Mouse (Mus musculus): ENCODE data around the gene Slc17a1. TPM values are rescaled to one million over a fixed set of nuclear protein-coding genes. Genes with fewer than 3 reads are reported as not detected.

Gene Slc17a1
- polyA plus RNA-seq, 1 experiment from 2014 or later = not detected

GRCm38 (mm10) chr13:23892592-23893268, 25.2 kb downstream of the Slc17a1 start:
- H3K9ac ChIP-seq = no peak overlapping the region
- whole genome bisulfite sequencing = 42% methylated on average over 9 of the region's 9 CpGs
- no peaks in the 10 kb centered on the region for H3K9me3 ChIP-seq
- H3K27ac ChIP-seq = no peak overlapping the region
- no peaks in the 10 kb centered on the region for H3K4me1 ChIP-seq
- H3K4me3 ChIP-seq = no peak overlapping the region
- H3K27me3 ChIP-seq = no peaks in the 10 kb centered on the region
- ATAC-seq (ENCODE audit: insufficient number of reproducible peaks, low FRiP score, low TSS enrichment, low read depth) = no peak
- H3K4me2 ChIP-seq = no peak overlapping the region
- no peaks in the 10 kb centered on the region for H3K36me3 ChIP-seq

- no peak overlapping the region for H3K27ac ChIP-seq
- no peaks in the 10 kb centered on the region for H3K9me3 ChIP-seq
- WGBS = 73% methylated on average over 4 of the region's 4 CpGs
- no peak overlapping the region for H3K4me3 ChIP-seq
- ATAC-seq (ENCODE audit: insufficient number of reproducible peaks, low FRiP score, low TSS enrichment, low read depth) = no peak
- no peak overlapping the region for H3K9ac ChIP-seq
- no peaks in the 10 kb centered on the region for H3K4me1 ChIP-seq
- no peaks in the 10 kb centered on the region for H3K36me3 ChIP-seq
- no peak overlapping the region for H3K4me2 ChIP-seq
- no peaks in the 10 kb centered on the region for H3K27me3 ChIP-seq
These were observed 25.7 kb downstream of the Slc17a1 start for GRCm38 (mm10) chr13:23893269-23893593.

GRCm38 (mm10) chr13:23898242-23898641, 30.7 kb downstream of the Slc17a1 start:
- H3K27ac ChIP-seq = no peak overlapping the region
- H3K36me3 ChIP-seq = no peaks in the 10 kb centered on the region
- H3K9ac ChIP-seq = no peak overlapping the region
- WGBS = 56% methylated on average over 6 of the region's 6 CpGs
- H3K27me3 ChIP-seq = no peaks in the 10 kb centered on the region
- ATAC-seq (ENCODE audit: insufficient number of reproducible peaks, low FRiP score, low TSS enrichment, low read depth) = no peak
- no peak overlapping the region for H3K4me3 ChIP-seq
- H3K4me2 ChIP-seq = no peak overlapping the region
- no peaks in the 10 kb centered on the region for H3K9me3 ChIP-seq
- H3K4me1 ChIP-seq = no peaks in the 10 kb centered on the region

GRCm38 (mm10) chr13:23906906-23907305, 39.4 kb downstream of the Slc17a1 start:
- Histone ChIP-seq H3K27ac (no peak overlapping the region), H3K4me3 (no peak overlapping the region), H3K9ac (no peak overlapping the region), H3K4me2 (no peak overlapping the region), H3K4me1 (no peaks in the 10 kb centered on the region), H3K36me3 (no peaks in the 10 kb centered on the region), H3K27me3 (no peaks in the 10 kb centered on the region), H3K9me3 (no peaks in the 10 kb centered on the region)
- no peak for ATAC-seq (ENCODE audit: insufficient number of reproducible peaks, low FRiP score, low TSS enrichment, low read depth)
- 94% methylated on average over 5 of the region's 5 CpGs for WGBS

- Histone ChIP-seq H3K4me3 (no peak overlapping the region), H3K9me3 (no peaks in the 10 kb centered on the region), H3K9ac (no peak overlapping the region), H3K4me1 (no peaks in the 10 kb centered on the region), H3K27me3 (no peaks in the 10 kb centered on the region), H3K36me3 (no peaks in the 10 kb centered on the region), H3K27ac (no peak overlapping the region), H3K4me2 (no peak overlapping the region)
- no peak for ATAC-seq (ENCODE audit: insufficient number of reproducible peaks, low FRiP score, low TSS enrichment, low read depth)
- WGBS = 77% methylated on average over 5 of the region's 5 CpGs
These were observed 42.6 kb downstream of the Slc17a1 start for GRCm38 (mm10) chr13:23910121-23910520.

GRCm38 (mm10) chr13:23911335-23911734, 43.8 kb downstream of the Slc17a1 start:
- no peak for ATAC-seq (ENCODE audit: insufficient number of reproducible peaks, low FRiP score, low TSS enrichment, low read depth)

GRCm38 (mm10) chr13:23913791-23914306, 46.3 kb downstream of the Slc17a1 start:
- H3K27me3 ChIP-seq = no peaks in the 10 kb centered on the region
- no peak overlapping the region for H3K27ac ChIP-seq
- no peak overlapping the region for H3K9ac ChIP-seq
- no peaks in the 10 kb centered on the region for H3K4me1 ChIP-seq
- no peaks in the 10 kb centered on the region for H3K9me3 ChIP-seq
- H3K4me3 ChIP-seq = no peak overlapping the region
- H3K36me3 ChIP-seq = no peaks in the 10 kb centered on the region
- no peak for ATAC-seq (ENCODE audit: insufficient number of reproducible peaks, low FRiP score, low TSS enrichment, low read depth)
- H3K4me2 ChIP-seq = no peak overlapping the region
- 51% methylated on average over 6 of the region's 6 CpGs for WGBS

More at GRCm38 (mm10) chr13:23911335-23911734, 43.8 kb downstream of the Slc17a1 start:
- Histone ChIP-seq H3K4me2 (no peak overlapping the region), H3K9me3 (no peaks in the 10 kb centered on the region), H3K9ac (no peak overlapping the region), H3K4me1 (no peaks in the 10 kb centered on the region), H3K27ac (no peak overlapping the region), H3K27me3 (no peaks in the 10 kb centered on the region), H3K36me3 (no peaks in the 10 kb centered on the region), H3K4me3 (no peak overlapping the region)
- 76% methylated on average over 5 of the region's 5 CpGs for WGBS

- Histone ChIP-seq H3K36me3 (no peaks in the 10 kb centered on the region), H3K4me1 (no peaks in the 10 kb centered on the region), H3K27me3 (no peaks in the 10 kb centered on the region), H3K9ac (no peak within 1 kb of the TSS), H3K4me3 (no peak within 1 kb of the TSS), H3K9me3 (no peaks in the 10 kb centered on the region), H3K27ac (no peak within 1 kb of the TSS), H3K4me2 (no peak within 1 kb of the TSS)
- 60% methylated on average over 9 of the region's 9 CpGs for WGBS
- no peak for ATAC-seq (ENCODE audit: insufficient number of reproducible peaks, low FRiP score, low TSS enrichment, low read depth)
These were observed 47.0 kb downstream of the Slc17a1 start, which contains the start of gene Slc17a4 for GRCm38 (mm10) chr13:23914376-23915167. Slc17a4 (minus strand) TSS chr13:23915009.

GRCm38 (mm10) chr13:23916132-23916531, 48.6 kb downstream of the Slc17a1 start:
- Histone ChIP-seq H3K4me3 (no peak overlapping the region), H3K27me3 (no peaks in the 10 kb centered on the region), H3K9me3 (no peaks in the 10 kb centered on the region), H3K27ac (no peak overlapping the region), H3K4me2 (no peak overlapping the region), H3K9ac (no peak overlapping the region), H3K4me1 (no peaks in the 10 kb centered on the region), H3K36me3 (no peaks in the 10 kb centered on the region)
- WGBS = 78% methylated on average over 1 of the region's 1 CpGs
- ATAC-seq (ENCODE audit: insufficient number of reproducible peaks, low FRiP score, low TSS enrichment, low read depth) = no peak

- WGBS = 76% methylated on average over 4 of the region's 4 CpGs
These were observed 50.1 kb downstream of the Slc17a1 start for GRCm38 (mm10) chr13:23917674-23918073.

GRCm38 (mm10) chr13:23925792-23926191, 58.2 kb downstream of the Slc17a1 start:
- Histone ChIP-seq H3K36me3 (no peaks in the 10 kb centered on the region), H3K4me1 (no peaks in the 10 kb centered on the region), H3K4me2 (no peak overlapping the region), H3K4me3 (no peak overlapping the region), H3K9ac (no peak overlapping the region), H3K27me3 (no peaks in the 10 kb centered on the region), H3K27ac (no peak overlapping the region), H3K9me3 (no peaks in the 10 kb centered on the region)
- WGBS = 71% methylated on average over 2 of the region's 2 CpGs
- no peak for ATAC-seq (ENCODE audit: insufficient number of reproducible peaks, low FRiP score, low TSS enrichment, low read depth)

More at GRCm38 (mm10) chr13:23917674-23918073, 50.1 kb downstream of the Slc17a1 start:
- no peak overlapping the region for H3K27ac ChIP-seq
- no peak for ATAC-seq (ENCODE audit: insufficient number of reproducible peaks, low FRiP score, low TSS enrichment, low read depth)
- H3K27me3 ChIP-seq = no peaks in the 10 kb centered on the region
- H3K9me3 ChIP-seq = no peaks in the 10 kb centered on the region
- H3K4me2 ChIP-seq = no peak overlapping the region
- H3K9ac ChIP-seq = no peak overlapping the region
- H3K36me3 ChIP-seq = no peaks in the 10 kb centered on the region
- H3K4me1 ChIP-seq = no peaks in the 10 kb centered on the region
- no peak overlapping the region for H3K4me3 ChIP-seq

GRCm38 (mm10) chr13:23928637-23929036, 61.1 kb downstream of the Slc17a1 start:
- Histone ChIP-seq H3K4me1 (0 out of 2 replicates have a peak, but pooled peaks cover 4% of the 10 kb centered on the region), H3K36me3 (no peaks in the 10 kb centered on the region), H3K27ac (no peak overlapping the region), H3K4me2 (no peak overlapping the region), H3K4me3 (no peak overlapping the region), H3K9me3 (no peaks in the 10 kb centered on the region), H3K9ac (no peak overlapping the region), H3K27me3 (no peaks in the 10 kb centered on the region)
- no peak for ATAC-seq (ENCODE audit: insufficient number of reproducible peaks, low FRiP score, low TSS enrichment, low read depth)
- 60% methylated on average over 3 of the region's 3 CpGs for WGBS
